Mouse (Mus musculus) naive thymus-derived CD4-positive, alpha-beta T cell, adult 2 months (primary cell): Measurements from ENCODE around the gene Pink1.

Source experiments
- DNase-seq: peaks from one replicate; pipeline ENCODE4 v3.0.0-alpha.2; 2011; ENCODE audit warnings: low read depth

Gene Pink1

GRCm38 (mm10) chr4:138312105-138312504, 14.0 kb downstream of the Pink1 start:
- DNase-seq = no peak

- DNase-seq = peak; percentile 70
These were observed 14.5 kb downstream of the Pink1 start for GRCm38 (mm10) chr4:138311595-138311994.

GRCm38 (mm10) chr4:138310311-138310910, 15.7 kb downstream of the Pink1 start:
- no peak for DNase-seq

GRCm38 (mm10) chr4:138307739-138308138, 18.4 kb downstream of the Pink1 start:
- DNase-seq = no peak

- DNase-seq = no peak
These were observed 19.1 kb downstream of the Pink1 start for GRCm38 (mm10) chr4:138307025-138307424.

GRCm38 (mm10) chr4:138304340-138305104, 21.6 kb downstream of the Pink1 start, which contains the start of gene Ddost:
TSS of gene Ddost (plus strand) at chr4:138304730.
- peak; percentile 98 for DNase-seq

GRCm38 (mm10) chr4:138303742-138304141, 22.4 kb downstream of the Pink1 start:
- no peak for DNase-seq

GRCm38 (mm10) chr4:138303011-138303410, 23.1 kb downstream of the Pink1 start:
- no peak for DNase-seq

GRCm38 (mm10) chr4:138301271-138301780, 24.8 kb downstream of the Pink1 start:
- DNase-seq = no peak

GRCm38 (mm10) chr4:138293949-138294550, 32.1 kb downstream of the Pink1 start:
- DNase-seq = no peak

- no peak for DNase-seq
These were observed 32.7 kb downstream of the Pink1 start for GRCm38 (mm10) chr4:138293261-138293948.

GRCm38 (mm10) chr4:138292028-138292427, 34.1 kb downstream of the Pink1 start:
- DNase-seq = no peak

GRCm38 (mm10) chr4:138288691-138289090, 37.4 kb downstream of the Pink1 start:
- DNase-seq = no peak

GRCm38 (mm10) chr4:138286411-138286810, 39.7 kb downstream of the Pink1 start:
- no peak for DNase-seq

GRCm38 (mm10) chr4:138282834-138283233, 43.3 kb downstream of the Pink1 start:
- DNase-seq = peak; percentile 93

GRCm38 (mm10) chr4:138278346-138278745, 47.8 kb downstream of the Pink1 start:
- no peak for DNase-seq

GRCm38 (mm10) chr4:138272011-138272997, 53.8 kb downstream of the Pink1 start:
- DNase-seq = no peak

GRCm38 (mm10) chr4:138267869-138268268, 58.2 kb downstream of the Pink1 start:
- no peak for DNase-seq
